Mouse (Mus musculus): ENCODE results near the gene Gm17349.

Gene Gm17349

GRCm38 (mm10) chr15:99661121-99661830, 44.0 kb downstream of the Gm17349 start:
- no peak for DNase-seq (ENCODE audit: low read depth, low spot score)

- no peak for DNase-seq (ENCODE audit: low read depth, low spot score)
Measured at GRCm38 (mm10) chr15:99658437-99658836, 46.9 kb downstream of the Gm17349 start.

- DNase-seq (ENCODE audit: low read depth, low spot score): no peak
Measured at GRCm38 (mm10) chr15:99655956-99656355, 49.3 kb downstream of the Gm17349 start.

GRCm38 (mm10) chr15:99653876-99654275, 51.4 kb downstream of the Gm17349 start:
- DNase-seq (ENCODE audit: low read depth, low spot score): no peak

GRCm38 (mm10) chr15:99653291-99653690, 52.0 kb downstream of the Gm17349 start:
- DNase-seq (ENCODE audit: low read depth, low spot score): peak; percentile 55

Measured in CD4-positive, CD25-positive, alpha-beta regulatory T cell, adult 2 months (primary cell).